Mouse (Mus musculus) adipocyte (in vitro differentiated cells): ENCODE data around the gene Hspa12a.

ENCODE experiments used
- DNase-seq: peaks from one replicate; pipeline ENCODE4 v3.0.0-alpha.2; 2016; ENCODE audit warnings: low spot score

The Hspa12a gene

DNA sequence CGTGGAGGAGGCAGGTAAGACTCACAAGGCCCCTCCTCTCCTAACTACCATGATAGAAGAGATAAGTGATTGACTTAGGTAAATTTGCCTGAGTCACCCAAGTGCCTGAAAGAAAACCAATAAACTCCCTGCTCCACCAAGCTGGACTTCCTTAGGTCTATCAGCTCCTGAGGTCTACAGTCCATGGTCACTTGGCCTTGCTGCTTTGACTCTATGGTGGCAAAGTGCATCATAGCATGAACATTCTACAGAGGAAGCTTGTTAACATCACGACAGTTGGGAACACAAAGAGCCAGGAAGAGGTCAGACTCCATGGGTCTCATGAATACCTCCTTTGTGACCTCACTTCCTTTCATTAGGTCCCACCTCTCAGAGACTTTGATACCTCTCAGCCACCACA lies 191.9 kb downstream of the Hspa12a start:
- no peak for DNase-seq

DNA sequence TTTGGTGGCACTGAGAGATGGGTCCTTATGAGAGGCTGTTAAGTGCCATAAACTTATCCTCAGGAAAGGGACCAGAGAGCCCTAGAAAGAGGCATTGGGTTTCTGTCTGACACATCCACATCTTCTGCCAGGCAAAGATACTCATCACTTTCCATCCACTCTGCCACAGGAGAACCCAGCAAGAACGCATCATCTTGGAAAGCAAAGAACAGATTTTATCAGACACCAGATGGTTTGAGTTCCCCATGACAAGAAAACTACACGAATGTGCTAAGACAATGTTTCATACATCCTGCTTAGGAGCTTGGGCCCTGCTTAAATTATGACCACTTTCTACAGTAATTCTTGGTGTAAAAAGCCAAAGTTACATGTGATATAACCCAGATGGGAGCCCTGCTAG lies 192.6 kb downstream of the Hspa12a start:
- DNase-seq: no peak

DNA sequence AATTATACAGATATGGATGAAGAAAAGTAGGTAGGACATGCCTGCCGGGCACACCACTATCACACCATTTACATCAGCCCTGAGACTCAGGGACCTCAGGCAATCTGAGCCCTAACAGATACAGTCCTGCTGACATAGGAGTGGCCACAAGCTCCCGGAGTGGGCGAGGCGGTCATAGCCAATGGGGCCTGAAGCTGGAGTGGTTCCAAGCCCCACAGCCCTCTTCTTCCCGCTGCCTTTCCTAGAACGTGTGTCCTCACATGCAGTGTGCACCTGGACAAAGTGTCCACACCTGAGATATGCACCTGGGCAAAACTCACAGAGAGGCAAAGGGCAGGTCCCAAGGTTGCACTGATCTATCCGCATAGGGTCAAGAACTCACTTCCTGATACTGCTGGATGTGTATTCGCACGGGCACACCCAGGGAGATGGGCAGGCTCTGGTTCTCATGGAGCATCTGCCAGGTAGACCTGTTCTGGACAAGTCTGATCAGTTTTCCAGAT lies 195.9 kb downstream of the Hspa12a start:
- no peak for DNase-seq
